Mouse (Mus musculus): ENCODE data around the gene Mrpl42. TPM values are rescaled to one million over a fixed set of nuclear protein-coding genes. Genes with fewer than 3 reads are reported as not detected.

Mrpl42 gene
- polyA plus RNA-seq, 1 experiment, result 27.3 TPM

GRCm38 (mm10) chr10:95462231-95462630 is 39.5 kb downstream of the Mrpl42 start:
- WGBS, result 83% methylated on average over 1 of the region's 1 CpGs
- Histone ChIP-seq H3K4me3 (ENCODE audit: extremely low read depth, insufficient read depth, insufficient read length) (no peak overlapping the region), H3K4me1 (ENCODE audit: control insufficient read depth, insufficient read depth, insufficient read length) (no peaks in the 10 kb centered on the region), H3K27me3 (ENCODE audit: control insufficient read depth, insufficient read depth, low read length) (no peaks in the 10 kb centered on the region), H3K36me3 (ENCODE audit: control insufficient read depth, insufficient read depth, low read length) (no peaks in the 10 kb centered on the region), H3K27ac (ENCODE audit: insufficient read depth, low read length) (no peak overlapping the region)
- TF ChIP-seq POLR2A (IDR thresholded peaks at IDR 0.05; ENCODE audit: low read depth, low read length) (no peak), CTCF (IDR thresholded peaks at IDR 0.05; ENCODE audit: extremely low read depth, insufficient read depth, insufficient read length, insufficient replicate concordance) (no peak)
- no peak for DNase-seq (ENCODE audit: low read depth in 1 of 2, low spot score in 2 of 2)

DNA sequence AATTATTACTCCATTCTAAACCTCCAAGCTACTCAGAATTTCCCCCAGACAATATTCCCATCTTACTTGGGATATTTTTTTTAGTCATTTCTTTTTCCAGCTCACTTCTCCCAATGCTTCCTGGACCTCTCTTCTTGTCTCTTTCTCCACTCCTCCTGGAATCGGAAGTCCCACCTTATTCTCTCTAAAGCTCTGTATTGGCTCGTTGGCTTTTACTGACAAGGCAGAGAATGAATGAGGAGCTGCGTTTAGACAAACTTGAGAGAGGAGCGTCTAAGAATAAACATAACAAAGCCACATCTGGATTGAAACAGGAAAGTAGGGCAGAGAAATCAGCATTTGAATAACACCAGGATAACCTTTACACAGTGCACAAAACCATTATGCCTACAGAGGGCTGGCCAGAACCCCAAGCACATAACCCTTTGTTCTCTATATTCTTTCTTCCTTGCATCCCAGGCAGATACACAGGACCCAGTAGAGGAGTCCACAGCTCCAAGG is 40.6 kb downstream of the Mrpl42 start:
- 89% methylated on average over 4 of the region's 4 CpGs for WGBS
- Histone ChIP-seq H3K27me3 (ENCODE audit: control insufficient read depth, insufficient read depth, low read length) (no peaks in the 10 kb centered on the region), H3K4me1 (ENCODE audit: control insufficient read depth, insufficient read depth, insufficient read length) (no peaks in the 10 kb centered on the region), H3K4me3 (ENCODE audit: extremely low read depth, insufficient read depth, insufficient read length) (no peak overlapping the region), H3K27ac (ENCODE audit: insufficient read depth, low read length) (no peak overlapping the region), H3K36me3 (ENCODE audit: control insufficient read depth, insufficient read depth, low read length) (no peaks in the 10 kb centered on the region)
- DNase-seq (ENCODE audit: low read depth in 1 of 2, low spot score in 2 of 2), result no peak
- TF ChIP-seq CTCF (IDR thresholded peaks at IDR 0.05; ENCODE audit: extremely low read depth, insufficient read depth, insufficient read length, insufficient replicate concordance) (no peak), POLR2A (IDR thresholded peaks at IDR 0.05; ENCODE audit: low read depth, low read length) (no peak)

GRCm38 (mm10) chr10:95458050-95458806 is 43.5 kb downstream of the Mrpl42 start:
- 85% methylated on average over 9 of the region's 9 CpGs for WGBS
- Histone ChIP-seq H3K4me3 (ENCODE audit: extremely low read depth, insufficient read depth, insufficient read length) (no peak overlapping the region), H3K27ac (ENCODE audit: insufficient read depth, low read length) (no peak overlapping the region), H3K27me3 (ENCODE audit: control insufficient read depth, insufficient read depth, low read length) (no peaks in the 10 kb centered on the region), H3K36me3 (ENCODE audit: control insufficient read depth, insufficient read depth, low read length) (no peaks in the 10 kb centered on the region), H3K4me1 (ENCODE audit: control insufficient read depth, insufficient read depth, insufficient read length) (no peaks in the 10 kb centered on the region)
- DNase-seq (ENCODE audit: low read depth in 1 of 2, low spot score in 2 of 2), result no peak
- TF ChIP-seq CTCF (IDR thresholded peaks at IDR 0.05; ENCODE audit: extremely low read depth, insufficient read depth, insufficient read length, insufficient replicate concordance) (no peak), POLR2A (IDR thresholded peaks at IDR 0.05; ENCODE audit: low read depth, low read length) (no peak)

DNA sequence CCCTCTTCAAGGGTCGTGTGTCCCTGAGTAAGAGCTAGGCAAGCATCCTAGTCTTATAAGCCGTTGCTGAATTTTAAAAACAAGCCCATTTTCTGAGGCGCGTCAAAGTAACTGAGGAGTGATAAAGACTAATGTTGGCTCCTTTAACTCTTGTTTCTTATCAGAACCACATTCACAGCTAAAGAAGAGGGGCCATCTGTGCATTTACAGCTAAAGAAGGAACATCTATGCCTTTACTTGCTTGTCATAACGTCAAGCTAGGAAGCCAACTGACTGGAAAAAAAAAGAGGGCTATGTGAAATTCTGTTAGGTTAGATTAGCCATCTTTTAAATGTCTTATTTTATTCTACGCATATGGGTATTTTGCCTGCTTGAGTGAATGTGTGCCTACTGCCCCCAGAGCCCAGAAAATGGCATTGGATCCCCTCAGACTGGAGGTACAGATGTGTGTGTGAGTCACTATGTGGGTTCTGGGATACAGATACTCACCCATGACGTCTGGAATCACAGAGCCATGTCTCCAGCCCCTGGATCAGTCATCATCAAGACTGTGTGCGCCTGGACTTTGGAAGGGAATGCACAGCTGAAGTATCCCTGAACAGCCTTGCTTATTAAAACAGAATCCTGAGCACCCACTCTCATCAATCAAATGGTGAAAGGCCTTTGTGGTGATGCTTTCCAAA is 44.2 kb downstream of the Mrpl42 start:
- WGBS, result 85% methylated on average over 8 of the region's 8 CpGs
- Histone ChIP-seq H3K27ac (ENCODE audit: insufficient read depth, low read length) (no peak overlapping the region), H3K27me3 (ENCODE audit: control insufficient read depth, insufficient read depth, low read length) (no peaks in the 10 kb centered on the region), H3K4me3 (ENCODE audit: extremely low read depth, insufficient read depth, insufficient read length) (no peak overlapping the region), H3K36me3 (ENCODE audit: control insufficient read depth, insufficient read depth, low read length) (no peaks in the 10 kb centered on the region), H3K4me1 (ENCODE audit: control insufficient read depth, insufficient read depth, insufficient read length) (no peaks in the 10 kb centered on the region)
- TF ChIP-seq POLR2A (IDR thresholded peaks at IDR 0.05; ENCODE audit: low read depth, low read length) (no peak), CTCF (IDR thresholded peaks at IDR 0.05; ENCODE audit: extremely low read depth, insufficient read depth, insufficient read length, insufficient replicate concordance) (no peak)
- no peak for DNase-seq (ENCODE audit: low read depth in 1 of 2, low spot score in 2 of 2)

- WGBS, result 75% methylated on average over 2 of the region's 2 CpGs
- H3K27ac ChIP-seq (ENCODE audit: insufficient read depth, low read length), result no peak overlapping the region
- no peaks in the 10 kb centered on the region for H3K27me3 ChIP-seq (ENCODE audit: control insufficient read depth, insufficient read depth, low read length)
- H3K4me3 ChIP-seq (ENCODE audit: extremely low read depth, insufficient read depth, insufficient read length), result no peak overlapping the region
- DNase-seq (ENCODE audit: low read depth in 1 of 2, low spot score in 2 of 2), result no peak
- no peaks in the 10 kb centered on the region for H3K4me1 ChIP-seq (ENCODE audit: control insufficient read depth, insufficient read depth, insufficient read length)
- H3K36me3 ChIP-seq (ENCODE audit: control insufficient read depth, insufficient read depth, low read length), result no peaks in the 10 kb centered on the region
- TF ChIP-seq POLR2A (IDR thresholded peaks at IDR 0.05; ENCODE audit: low read depth, low read length) (no peak), CTCF (IDR thresholded peaks at IDR 0.05; ENCODE audit: extremely low read depth, insufficient read depth, insufficient read length, insufficient replicate concordance) (no peak)
Observed at GRCm38 (mm10) chr10:95456103-95456502, 45.6 kb downstream of the Mrpl42 start.

GRCm38 (mm10) chr10:95453282-95453681 is 48.5 kb downstream of the Mrpl42 start:
- TF ChIP-seq CTCF (IDR thresholded peaks at IDR 0.05; ENCODE audit: extremely low read depth, insufficient read depth, insufficient read length, insufficient replicate concordance) (no peak), POLR2A (IDR thresholded peaks at IDR 0.05; ENCODE audit: low read depth, low read length) (no peak)
- Histone ChIP-seq H3K4me1 (ENCODE audit: control insufficient read depth, insufficient read depth, insufficient read length) (no peaks in the 10 kb centered on the region), H3K4me3 (ENCODE audit: extremely low read depth, insufficient read depth, insufficient read length) (no peak overlapping the region), H3K36me3 (ENCODE audit: control insufficient read depth, insufficient read depth, low read length) (no peaks in the 10 kb centered on the region), H3K27ac (ENCODE audit: insufficient read depth, low read length) (no peak overlapping the region), H3K27me3 (ENCODE audit: control insufficient read depth, insufficient read depth, low read length) (no peaks in the 10 kb centered on the region)
- 81% methylated on average over 5 of the region's 5 CpGs for WGBS
- DNase-seq (ENCODE audit: low read depth in 1 of 2, low spot score in 2 of 2), result no peak

- Histone ChIP-seq H3K36me3 (ENCODE audit: control insufficient read depth, insufficient read depth, low read length) (no peaks in the 10 kb centered on the region), H3K4me3 (ENCODE audit: extremely low read depth, insufficient read depth, insufficient read length) (no peak overlapping the region), H3K27ac (ENCODE audit: insufficient read depth, low read length) (no peak overlapping the region), H3K4me1 (ENCODE audit: control insufficient read depth, insufficient read depth, insufficient read length) (no peaks in the 10 kb centered on the region), H3K27me3 (ENCODE audit: control insufficient read depth, insufficient read depth, low read length) (no peaks in the 10 kb centered on the region)
- TF ChIP-seq POLR2A (IDR thresholded peaks at IDR 0.05; ENCODE audit: low read depth, low read length) (no peak), CTCF (IDR thresholded peaks at IDR 0.05; ENCODE audit: extremely low read depth, insufficient read depth, insufficient read length, insufficient replicate concordance) (no peak)
- WGBS, result 70% methylated on average over 6 of the region's 6 CpGs
- no peak for DNase-seq (ENCODE audit: low read depth in 1 of 2, low spot score in 2 of 2)
Observed at GRCm38 (mm10) chr10:95449033-95449432, 52.7 kb downstream of the Mrpl42 start.
